Mouse (Mus musculus): ENCODE measurements at regions not wholly inside any gene's neighbourhood (a gene's known extent, or its start where the extent isn't known, plus 50 kb on each side); places are given as distances from the start of the nearest gene placed in this dataset.

DNA sequence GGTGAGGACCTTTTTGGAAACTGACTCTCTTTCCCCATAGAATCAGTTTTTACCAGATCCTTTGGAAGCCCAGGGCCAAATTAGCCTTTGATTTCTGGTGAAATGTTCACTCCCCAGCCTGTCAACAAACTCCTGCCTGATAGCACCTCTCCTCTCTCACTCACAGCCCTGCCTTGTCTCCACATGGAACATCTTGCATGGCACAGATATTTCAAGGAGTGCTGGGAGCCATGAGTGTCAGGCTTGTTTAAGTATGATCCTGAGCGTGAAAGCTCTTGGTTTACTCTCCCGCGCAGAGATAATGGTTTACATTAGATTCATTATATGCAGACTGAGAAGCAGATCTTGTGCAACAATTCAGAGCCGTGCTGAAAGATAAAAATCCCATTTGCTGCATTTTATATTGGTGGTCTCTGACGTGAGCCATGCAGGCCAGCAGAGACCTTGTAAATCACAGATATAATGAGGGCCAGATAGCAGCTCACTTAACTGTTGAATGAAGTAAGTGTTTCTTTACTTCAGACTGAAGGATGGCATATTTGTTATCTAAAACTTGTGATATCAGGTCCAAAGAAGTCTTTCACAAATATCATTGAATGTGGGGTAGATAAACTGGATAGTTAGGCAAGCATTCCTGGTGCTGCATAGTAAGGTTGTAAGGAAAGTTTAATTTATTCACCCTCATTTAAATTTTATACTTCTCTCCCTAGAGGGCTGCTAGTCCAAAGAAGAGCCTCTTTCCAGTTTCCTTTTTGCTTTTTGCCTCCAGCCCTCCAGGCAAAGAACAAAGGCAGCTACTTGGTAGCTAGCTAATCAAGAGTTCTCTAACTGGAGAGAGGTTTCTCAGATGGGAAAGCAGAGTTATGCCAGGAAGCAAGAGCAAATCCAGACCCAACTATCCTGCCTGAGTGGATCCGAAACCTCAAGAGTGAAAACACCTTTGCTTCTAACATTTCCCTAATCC, 81.8 kb downstream of the Tbx18 start:
- no peak for DNase-seq

DNA sequence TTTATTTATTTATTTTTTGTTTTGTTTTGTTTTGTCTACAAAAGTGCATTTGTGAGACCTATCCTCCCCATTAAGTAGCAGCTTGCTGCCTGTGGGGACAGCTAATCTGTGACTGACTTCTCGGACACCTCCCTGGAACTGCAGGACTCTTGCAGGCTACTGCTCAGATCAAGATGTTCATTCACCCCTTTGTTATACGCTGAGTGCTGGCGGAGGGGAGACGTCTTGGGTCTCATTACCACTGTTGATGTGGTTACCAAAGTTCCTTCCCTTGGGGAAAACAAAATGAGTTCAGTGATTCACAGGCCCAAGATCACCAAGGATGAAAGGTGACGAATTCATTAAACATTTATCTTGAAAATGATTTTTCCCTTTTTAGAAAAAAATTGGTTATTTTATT, 82.7 kb downstream of the Tbx18 start:
- no peak for DNase-seq

DNA sequence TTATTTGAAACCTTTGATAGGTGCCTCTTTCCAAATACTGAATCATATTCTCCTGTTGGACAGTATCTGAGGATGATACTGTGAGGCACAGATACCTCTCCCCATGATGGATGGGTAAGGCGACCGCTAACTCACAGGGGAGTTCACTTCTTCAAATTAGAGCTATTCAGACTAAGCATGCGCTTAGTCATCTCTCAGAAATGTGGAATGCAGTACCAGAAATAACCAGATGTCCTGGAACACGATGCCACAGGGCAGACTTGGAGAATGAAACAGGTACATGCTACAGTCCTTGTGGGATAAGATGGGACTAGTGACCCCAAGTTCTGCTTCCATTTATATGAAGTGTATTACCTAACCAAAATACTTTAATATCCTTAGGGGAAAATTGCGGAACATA, 86.0 kb downstream of the Tbx18 start:
- no peak for DNase-seq

DNA sequence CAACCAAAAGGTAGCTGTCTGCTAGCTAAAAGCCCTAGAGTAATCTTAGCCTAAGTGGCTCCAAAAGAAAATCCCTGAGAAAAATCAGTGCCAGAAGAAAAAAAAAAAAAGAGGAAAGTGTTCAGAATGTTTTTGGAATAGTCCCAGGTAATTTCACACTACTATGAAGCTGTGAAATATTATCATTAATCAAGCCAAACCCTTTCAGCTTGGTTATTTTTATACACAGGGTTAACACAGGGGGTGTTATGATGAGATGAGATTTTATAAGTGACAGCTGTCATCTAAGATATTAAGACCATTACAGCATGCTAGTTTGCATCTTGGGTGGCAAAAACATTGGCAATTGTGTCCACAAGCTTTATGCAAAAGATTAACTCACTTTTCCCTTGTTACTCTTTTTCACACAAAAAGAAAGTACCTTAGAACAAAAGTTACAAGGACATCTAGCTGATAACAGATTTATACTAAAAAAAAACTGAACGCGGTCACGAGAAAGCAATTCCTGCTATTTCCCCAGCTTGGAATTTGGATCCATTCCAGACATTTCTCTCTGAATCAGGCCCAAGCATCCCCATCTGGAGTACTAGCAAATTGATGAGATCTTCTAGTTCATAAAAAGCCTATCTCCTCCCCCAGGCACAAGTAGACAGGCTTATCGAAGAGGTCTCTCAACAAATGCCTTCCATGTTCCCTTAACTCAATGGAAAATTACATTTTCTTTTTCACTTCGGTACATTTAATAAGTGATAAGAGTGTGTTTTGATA, 97.0 kb downstream of the Tbx18 start:
- DNase-seq: peak; percentile 2

DNA sequence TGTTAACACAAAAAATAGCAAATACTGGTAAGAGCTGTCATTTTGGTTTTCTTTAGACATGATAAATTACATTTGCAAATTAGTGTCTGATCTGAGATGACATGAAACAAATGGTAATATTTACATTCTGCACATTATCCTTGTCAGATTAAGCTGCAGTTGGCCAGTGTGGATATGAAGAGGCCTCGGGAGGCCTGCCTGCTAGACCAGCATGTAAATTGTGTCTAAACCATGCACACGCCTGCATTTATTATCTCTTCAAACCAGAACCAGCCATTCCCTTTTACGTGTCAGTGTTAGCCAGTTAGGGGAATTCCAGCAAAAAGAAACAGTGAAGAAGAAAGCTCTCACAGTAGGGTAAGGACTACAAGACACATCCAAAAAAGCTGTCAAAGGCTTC, 104.6 kb downstream of the Tbx18 start:
- DNase-seq: no peak

DNA sequence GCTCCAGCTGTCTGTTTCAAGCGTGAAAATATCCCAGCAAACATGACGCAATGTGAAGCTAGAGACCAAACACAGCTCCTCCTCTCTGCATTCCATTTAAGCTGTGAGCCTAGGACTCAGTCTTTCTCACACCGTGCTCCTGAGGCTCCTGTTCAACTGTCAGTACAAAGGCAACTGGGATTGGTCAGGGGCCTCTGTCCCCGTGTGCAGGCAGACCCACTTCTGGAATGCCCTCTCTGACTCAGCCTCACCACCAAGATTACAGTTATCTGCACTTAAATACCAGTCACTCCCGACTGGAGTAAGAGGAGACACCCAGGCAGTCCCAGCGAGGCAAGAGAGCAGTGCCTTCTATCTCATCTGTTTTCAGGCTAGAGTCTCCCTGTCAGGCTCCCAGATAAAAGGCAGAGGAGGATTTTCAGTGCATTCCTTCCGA, 112.8 kb downstream of the Tbx18 start:
- peak; percentile 6 for DNase-seq

DNA sequence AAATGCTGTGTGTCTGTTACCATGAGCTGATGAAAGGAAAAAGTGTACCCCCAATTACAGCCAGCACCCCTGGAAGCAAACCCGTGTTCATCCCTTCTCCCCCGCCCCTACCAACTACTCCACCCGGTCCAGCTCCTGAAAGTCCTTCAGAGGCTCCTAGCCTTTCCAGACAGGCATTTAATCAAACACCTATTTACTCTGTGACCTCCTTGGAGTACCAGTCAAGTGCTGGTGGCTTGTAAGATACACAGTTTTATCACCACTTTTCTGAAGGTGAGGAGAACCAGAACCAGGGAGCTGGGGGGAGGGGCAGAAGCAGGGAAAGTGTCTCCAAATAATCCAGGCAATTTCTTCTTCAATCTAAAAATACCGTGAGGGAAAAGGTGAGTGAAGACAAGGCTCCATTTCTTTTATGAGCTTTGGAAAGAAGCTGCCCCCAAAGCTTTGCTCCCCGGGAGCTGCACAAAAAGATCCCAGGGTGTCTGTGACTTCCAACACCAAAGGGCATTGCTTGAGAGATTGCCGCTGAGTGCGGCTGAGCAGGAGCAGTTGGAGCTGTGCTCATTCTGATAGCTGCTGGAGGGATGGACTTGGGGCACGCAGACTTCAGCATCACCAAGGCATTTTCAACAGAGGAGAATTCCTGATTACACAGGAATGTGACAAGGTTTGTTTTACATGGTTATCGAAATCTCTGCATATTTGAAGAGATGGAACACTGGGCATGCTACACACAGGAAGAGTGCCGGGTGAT, 123.0 kb downstream of the Tbx18 start:
- DNase-seq: no peak

DNA sequence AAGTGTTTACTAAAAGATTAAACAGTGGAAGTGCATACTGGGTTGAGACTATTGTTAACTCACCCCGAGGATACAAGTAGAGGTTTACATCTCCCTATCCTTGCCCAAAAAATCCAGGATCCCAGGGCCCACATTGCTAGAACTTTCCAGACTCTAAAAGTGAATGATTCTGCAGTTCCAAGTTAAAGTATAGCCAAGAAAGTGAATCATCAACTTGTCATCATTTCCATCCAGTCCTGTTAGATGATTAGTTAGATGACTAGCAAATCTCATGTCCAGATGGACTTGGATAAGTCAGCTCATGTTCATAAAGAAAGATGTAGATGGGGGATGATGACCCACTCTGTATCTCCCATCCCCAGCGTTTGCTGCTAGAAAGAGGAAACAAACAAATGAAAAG, 155.5 kb downstream of the Tbx18 start:
- no peak for DNase-seq

DNA sequence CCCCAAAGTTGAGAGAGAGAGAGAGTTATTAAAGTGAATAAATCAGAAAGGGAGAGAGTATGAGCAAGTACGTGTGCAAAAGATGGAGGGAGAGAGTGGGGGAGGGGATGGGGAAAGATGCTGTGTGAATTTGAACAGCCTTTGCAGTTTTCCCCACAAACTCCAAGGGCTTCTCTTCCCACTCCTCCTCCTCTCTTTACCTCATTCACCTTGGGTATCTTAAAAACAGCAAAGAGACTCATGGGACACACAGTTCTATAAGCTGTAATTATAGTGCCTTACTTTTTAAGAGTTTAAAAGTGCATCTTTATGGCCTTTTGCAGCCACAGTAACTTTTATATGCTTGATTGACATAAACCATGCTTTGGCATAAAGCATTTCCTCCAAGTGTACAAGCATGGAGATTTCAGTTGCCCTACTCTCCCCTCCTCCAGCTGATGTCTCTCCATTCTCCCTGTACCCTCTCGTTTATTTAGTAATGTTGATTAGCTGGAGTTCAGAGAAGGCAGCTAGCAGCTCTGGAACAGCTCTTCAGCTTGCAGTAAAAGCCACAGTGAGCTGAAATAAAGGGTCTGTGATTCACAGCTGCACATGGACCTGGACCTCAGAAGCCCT, 156.7 kb downstream of the Tbx18 start:
- DNase-seq: no peak

DNA sequence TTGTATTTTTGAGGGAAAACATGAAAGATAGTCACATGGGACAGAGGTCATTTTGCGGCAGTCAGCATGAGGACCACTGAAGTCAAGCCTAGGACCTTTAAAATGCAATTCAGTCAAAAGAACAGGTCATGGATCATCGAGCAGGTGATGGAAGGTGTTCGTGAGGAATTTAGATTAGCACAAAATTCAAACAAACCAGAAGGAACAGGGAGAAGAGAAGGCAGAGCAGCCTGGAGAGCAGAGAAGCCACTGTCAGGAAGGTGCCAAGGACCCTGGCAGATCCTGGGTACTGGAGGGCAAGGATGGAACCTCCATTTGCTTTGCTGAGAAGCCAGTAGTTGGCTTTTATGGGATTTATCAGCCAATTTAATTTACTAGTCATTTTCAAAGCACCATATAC, 167.8 kb downstream of the Tbx18 start:
- DNase-seq: no peak

DNA sequence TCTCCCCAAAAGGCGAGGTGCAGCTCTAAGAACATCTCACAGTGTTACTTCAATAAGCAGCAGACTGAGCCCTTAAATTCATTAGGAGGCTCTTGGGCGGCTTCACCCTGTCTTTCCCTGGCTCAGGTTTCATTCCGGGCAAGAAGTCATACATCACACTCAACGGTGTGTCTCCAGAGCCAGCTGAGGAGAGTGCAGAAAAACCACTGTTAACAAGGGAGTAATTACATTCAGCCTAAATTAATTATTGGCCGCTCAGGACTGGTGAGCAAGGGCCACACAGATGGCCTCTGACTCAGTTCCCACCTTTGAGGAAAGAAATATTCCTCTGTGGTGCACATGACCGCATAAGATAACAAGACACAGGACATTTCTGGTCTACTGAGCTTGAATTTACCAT, 168.3 kb downstream of the Tbx18 start:
- no peak for DNase-seq

DNA sequence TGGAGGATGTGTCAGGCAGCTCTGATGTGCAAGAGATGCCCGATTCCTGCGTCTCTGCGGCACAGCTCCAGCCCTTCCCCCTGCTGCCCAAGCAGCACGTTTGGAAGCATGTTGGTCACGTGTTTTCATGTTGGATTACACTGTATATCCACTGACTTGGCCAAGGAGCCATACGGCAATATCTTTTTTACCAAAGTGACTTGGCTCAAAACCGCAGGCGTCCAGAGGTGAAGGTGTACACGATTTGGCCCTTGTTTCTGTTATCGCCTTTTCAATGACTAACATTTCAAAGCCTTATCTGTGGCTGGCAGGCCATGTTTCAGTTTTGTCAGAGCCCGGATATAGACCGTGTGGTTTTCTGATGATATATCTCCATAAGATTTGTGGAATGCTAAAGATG, 173.2 kb downstream of the Tbx18 start:
- DNase-seq: no peak

DNA sequence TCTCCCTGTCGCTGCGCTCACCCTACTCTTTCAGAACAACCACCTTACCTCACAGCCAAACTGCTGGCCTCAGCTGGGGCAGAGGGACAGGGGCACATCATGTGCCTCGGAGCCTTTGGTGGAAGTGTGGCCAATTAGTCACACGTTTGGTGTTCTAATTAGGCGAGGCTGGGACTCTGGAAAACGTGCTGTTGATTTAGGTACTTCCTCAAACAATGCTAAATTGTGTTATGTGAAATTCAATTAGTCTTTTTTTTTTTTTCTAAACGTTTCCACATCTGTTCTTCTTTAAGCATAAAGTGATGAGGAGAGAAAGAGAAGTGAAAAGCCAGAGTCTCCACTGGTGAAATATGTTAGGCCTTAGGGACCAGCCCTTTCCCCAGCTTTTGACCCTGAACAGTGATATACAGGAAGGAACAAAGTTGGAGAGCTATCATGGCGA, 174.1 kb downstream of the Tbx18 start:
- no peak for DNase-seq

DNA sequence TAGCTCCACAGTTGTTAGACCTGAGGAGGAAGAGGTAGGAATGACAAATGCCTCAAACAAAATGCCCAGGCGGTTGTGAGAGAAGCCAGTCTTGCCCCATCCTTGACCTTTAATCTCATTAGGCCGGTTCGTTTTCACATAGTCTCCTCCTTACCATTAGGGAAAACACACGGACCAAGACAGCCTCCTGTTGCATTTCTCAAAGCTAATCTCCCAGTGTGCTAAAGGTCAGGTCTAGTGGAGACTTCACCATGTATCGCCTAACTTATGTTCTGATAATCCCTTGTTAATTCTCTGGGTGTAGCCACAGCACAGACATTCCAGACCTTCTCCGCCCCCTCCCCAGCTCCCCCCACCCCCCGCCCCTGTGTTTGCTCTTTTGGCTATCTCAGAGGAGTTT, 174.5 kb downstream of the Tbx18 start:
- DNase-seq: no peak

DNA sequence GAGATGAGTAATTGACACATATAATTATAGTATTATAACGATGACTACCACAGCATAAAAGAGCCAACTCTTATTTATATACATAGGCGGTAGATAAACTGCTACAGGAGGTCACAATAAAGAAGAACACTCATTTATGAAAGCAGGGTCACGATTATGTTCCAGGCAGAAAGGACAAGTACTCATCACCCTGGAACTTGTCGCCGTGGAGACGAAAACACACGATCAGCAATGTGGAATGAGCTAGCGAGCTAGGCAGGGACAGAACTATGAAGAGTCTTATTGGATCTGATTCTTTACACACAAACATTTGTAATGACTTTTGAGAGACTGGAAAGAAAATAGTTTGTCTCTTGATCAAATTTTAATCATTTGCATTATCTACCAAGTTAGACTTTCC, 197.9 kb downstream of the Tbx18 start:
- DNase-seq: no peak

DNA sequence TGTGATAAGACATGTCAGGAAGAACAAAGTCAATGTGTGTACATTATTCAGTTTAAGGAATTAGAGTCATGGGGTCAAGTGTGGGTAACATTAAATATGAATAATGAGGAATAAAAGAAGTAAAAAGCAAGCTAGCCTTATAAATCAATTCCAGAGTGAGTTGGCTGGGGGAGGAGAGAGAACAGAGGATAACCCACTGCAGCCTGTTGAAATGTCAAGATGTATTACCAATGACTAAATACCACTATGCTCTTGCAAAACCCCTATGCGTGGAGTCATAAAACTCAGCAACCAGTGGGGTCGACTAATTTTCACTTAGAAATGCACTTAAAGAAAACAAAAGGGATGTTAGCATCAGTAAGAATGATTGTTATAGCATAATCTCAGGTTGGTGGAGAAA, 201.2 kb downstream of the Tbx18 start:
- no peak for DNase-seq

DNA sequence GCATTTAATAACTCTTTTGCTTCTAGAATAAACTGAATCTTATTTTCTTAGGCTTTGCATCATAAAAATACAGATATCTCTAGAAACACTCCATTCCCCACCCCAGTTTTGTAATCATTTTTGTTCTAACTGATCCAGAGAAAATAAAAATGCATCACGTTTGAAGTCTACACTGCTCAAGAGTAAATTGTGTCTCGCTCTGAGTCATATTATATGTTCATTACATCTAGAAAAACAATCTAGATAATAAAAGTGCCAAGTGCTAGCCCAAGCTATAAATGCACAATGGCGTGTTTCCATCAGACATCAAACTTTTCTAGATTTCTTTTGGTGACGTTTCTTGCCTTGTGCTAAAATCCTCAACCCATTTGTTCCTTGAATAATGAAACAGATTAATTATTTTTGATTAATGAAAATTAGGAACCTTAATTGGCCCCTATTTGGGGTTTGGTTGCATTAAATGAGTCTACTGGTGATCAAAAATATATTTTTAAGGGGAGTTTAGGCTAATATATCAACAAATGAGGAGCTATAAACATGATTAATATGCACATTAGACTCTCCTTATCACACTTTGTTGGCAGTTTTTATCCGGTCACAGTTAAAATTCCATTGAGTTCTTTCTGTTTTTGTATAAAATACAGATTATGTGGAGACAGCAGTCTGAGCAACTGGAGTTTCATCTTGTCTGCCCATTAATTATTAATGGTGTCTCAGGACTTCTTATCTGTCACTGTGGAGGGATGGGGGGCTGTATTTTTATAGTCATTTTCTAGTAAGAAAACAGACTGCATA, 206.0 kb downstream of the Tbx18 start:
- DNase-seq: no peak

DNA sequence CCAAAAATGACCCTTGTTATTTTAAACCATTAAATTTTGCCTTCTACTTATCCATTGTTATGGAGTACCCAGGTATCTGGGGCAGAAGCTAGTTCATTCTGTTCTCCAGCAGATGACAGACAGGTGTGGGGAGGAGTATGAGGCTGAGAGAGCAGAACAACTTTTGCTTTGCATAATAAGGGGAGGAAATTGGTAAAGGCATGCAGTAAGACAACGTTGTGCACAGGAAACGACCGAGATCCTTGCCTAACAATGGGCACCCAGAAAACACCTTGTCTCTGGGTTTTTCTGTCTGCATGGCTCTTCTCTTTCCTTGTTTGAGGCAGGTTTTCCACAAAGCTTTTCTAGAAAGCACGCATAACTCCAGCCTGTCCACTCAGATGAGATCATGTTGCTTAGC, 220.4 kb downstream of the Tbx18 start:
- DNase-seq: no peak

DNA sequence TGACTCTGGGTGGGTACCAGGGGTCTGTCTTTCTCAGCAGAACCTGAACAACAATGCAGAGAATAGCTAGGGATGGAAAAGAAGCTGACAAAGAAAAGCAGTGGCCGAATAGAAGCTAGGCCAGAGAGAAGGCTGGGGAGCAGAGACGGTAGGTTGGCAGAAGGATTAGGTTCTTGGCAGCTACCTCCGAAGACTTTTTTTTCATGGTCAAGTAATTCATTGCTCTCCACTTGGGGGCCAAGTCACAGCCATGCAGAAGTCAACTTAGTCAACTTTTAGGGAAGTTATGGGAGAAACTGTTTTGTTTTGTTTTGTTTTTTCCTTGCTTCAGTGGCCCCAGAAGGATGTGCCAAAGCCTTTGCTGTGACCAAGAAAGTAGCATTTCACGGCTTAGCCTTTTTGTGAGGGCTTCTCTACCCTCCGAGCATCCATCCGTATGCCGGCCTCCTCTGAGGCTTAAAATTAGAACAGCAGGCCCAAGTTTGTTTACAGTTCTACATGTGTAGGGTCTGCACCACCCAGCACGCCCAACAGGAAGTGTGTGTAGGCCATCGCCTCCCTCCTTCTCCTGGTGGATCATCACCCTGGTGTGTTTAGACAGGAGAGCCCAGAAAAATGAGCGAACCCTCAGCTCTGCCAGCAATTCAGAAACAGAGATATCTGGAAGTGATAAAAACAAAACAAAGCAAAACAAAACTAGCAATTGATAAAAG, 226.2 kb downstream of the Tbx18 start:
- DNase-seq: no peak

DNA sequence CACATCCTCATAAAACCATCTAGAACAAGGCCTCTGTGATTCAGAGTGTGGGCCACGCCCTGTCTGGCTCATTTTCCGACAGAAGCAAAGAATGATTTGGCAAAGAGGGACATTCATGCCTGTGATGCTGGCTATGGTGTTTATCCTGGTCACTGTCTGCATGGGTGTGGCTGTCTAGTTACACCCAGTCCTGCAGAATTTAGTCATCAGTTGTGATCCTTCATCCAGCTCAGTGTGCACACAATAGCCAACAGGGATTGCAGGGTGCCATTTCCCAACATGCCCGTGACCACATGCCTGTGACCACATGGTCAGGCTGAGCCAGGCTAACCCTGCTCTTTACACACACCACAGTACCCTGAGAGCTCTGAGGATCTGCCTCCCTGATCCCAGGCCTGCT, 208.8 kb upstream of the Cep162 start:
- DNase-seq: peak; percentile 1

DNA sequence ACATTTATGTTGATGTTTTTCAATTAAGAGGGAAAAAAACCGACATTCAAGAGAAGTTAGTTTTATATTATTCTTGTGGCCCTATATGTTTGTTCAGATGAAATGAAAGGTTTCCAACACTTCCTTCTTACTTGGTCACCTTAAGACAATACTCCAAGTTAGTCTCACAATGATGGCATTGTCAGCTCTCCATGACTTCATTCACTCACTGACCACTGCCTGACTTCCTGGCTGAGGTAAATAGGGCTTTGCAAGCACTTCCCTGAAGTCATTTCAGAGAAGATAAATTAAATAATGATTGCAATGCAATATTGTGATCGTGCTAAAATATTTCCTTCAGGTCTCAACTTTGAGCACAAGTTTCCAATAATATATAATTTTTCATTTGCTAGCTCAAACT, 197.9 kb upstream of the Cep162 start:
- no peak for DNase-seq
